Mouse (Mus musculus) bone marrow macrophage, adult 2 months (primary cell): Measurements from ENCODE around the gene Sowahc.

Experiments
- CTCF ChIP-seq: IDR thresholded peaks from 2 replicates; pipeline ENCODE4 v1.5.1; 2012; ENCODE audit warnings: low read depth, mild to moderate bottlenecking, low read length, moderate library complexity
- POLR2A ChIP-seq: IDR thresholded peaks from 2 replicates; pipeline ENCODE4 v1.6.1; 2012; ENCODE audit warnings: mild to moderate bottlenecking, low read depth, low read length, borderline replicate concordance

GRCm38 (mm10) chr10:59267275-59267674 is 45.5 kb downstream of the Sowahc start:
- TF ChIP-seq CTCF (no peak), POLR2A (no peak)
